Mouse (Mus musculus): ENCODE results near the gene Hcrtr1. TPM values are rescaled to one million over a fixed set of nuclear protein-coding genes. Genes with fewer than 3 reads are reported as not detected.

The Hcrtr1 gene
- 0.27 and 0.28 TPM in 2 replicates for polyA plus RNA-seq (2014; fragmentation: Nextera tagmentation; extraction: Ambion mirVana)

DNA sequence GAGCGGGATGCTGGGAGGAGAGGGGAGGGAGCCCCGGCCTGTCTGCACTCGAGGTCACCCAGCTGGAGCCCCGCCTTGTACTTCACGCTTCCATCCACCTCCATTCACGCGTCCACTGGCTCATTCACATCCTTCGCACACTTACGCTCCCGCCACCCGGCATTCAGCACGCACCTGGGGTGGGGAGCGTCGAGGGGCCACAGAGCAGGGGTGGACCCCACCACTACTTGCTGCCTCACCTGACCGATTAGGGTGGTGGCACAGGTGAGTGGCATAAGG, at the start of gene Hcrtr1:
Gene Hcrtr1, minus strand, starts transcription at position 146 of the 279 bp plus-strand sequence.
- Histone ChIP-seq H3K4me1 (replicated peaks; ENCODE audit: control insufficient read depth, insufficient read depth, low read length) (0 out of 2 replicates have a peak, but pooled peaks cover 3% of the 10 kb centered on the region), H3K9me3 (ENCODE audit: control insufficient read depth, low read length) (no peaks in the 10 kb centered on the region), H3K4me3 (ENCODE audit: low read depth, low read length) (peak within 1 kb of the TSS; percentile 41), H3K4me2 (ENCODE audit: low read depth, low read length, severe bottlenecking) (peak within 1 kb of the TSS; percentile 91), H3K36me3 (ENCODE audit: control insufficient read depth, insufficient read depth, low read length) (no peaks in the 10 kb centered on the region), H3K27me3 (ENCODE audit: control insufficient read depth, insufficient read depth, low read length) (peaks cover 27% of the 10 kb centered on the region), H3K27ac (ENCODE audit: low read depth, low read length) (no peak within 1 kb of the TSS), H3K9ac (ENCODE audit: low read length) (peak within 1 kb of the TSS; percentile 45)
- DNase-seq (ENCODE audit: low spot score) (no peak), ATAC-seq (replicated peaks; ENCODE audit: low FRiP score) (no peak)
- WGBS = 3% methylated on average over 13 of the region's 15 CpGs

DNA sequence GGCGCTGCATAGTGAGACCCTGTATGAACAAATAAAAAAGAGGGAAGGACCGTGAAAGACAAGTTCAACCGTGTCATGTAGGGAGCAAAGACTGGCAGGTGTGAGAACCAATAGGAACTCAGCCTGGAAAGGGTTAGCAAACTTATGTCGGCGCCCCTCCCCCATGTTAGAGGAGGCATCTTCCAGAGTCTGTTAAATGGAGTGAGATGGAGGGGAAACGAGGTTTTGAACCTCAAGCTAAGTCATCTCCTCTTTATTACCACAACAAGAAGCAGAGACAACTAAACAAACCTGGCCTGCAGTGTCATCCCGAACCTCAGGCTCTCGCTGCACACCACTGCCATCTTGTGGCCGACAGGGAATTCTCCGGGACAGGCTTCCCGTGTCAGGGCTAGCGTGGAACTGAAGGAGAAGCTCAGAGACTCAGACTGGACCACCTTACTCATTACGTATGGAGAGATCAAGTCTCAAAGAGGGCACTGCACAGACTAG, 49.7 kb upstream of the Hcrtr1 start:
- no peak for ATAC-seq (replicated peaks; ENCODE audit: low FRiP score)
- no peak overlapping the region; the same call in 1 of the 2 replicates for H3K9ac ChIP-seq (ENCODE audit: low read length)
- no peaks in the 10 kb centered on the region for H3K4me1 ChIP-seq (replicated peaks; ENCODE audit: control insufficient read depth, insufficient read depth, low read length)
- no peaks in the 10 kb centered on the region for H3K27me3 ChIP-seq (ENCODE audit: control insufficient read depth, insufficient read depth, low read length)
- peak; percentile 89 for DNase-seq (ENCODE audit: low spot score)
- H3K4me3 ChIP-seq (ENCODE audit: low read depth, low read length) = peak overlapping the region; percentile 10; the same call in 1 of the 2 replicates
- H3K27ac ChIP-seq (ENCODE audit: low read depth, low read length) = no peak overlapping the region
- WGBS = 3% methylated on average over 13 of the region's 13 CpGs
- H3K36me3 ChIP-seq (ENCODE audit: control insufficient read depth, insufficient read depth, low read length) = no peaks in the 10 kb centered on the region
- H3K9me3 ChIP-seq (ENCODE audit: control insufficient read depth, low read length) = no peaks in the 10 kb centered on the region
- peak overlapping the region; percentile 36; the same call in 1 of the 2 replicates for H3K4me2 ChIP-seq (ENCODE audit: low read depth, low read length, severe bottlenecking)

DNA sequence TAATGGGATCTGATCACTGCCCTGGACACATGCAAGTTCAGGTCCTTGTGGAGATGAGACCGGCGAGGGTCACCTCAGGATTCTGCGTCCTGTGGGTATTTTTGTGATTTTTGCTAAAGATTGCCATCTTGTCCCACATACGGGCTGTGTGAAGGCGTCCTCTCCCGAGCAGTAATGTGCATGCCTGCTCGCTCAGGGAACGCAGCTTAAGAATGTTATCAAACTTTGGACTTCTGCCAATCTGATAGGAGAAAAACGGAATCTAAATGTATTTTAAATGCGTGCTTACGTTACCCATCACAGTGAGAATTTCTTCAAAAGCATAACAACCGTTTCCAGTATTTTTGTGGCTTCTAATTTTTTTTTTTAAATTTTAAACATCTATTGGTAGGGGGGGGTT, 47.7 kb upstream of the Hcrtr1 start:
- no peak overlapping the region for H3K4me3 ChIP-seq (ENCODE audit: low read depth, low read length)
- DNase-seq (ENCODE audit: low spot score) (no peak), ATAC-seq (replicated peaks; ENCODE audit: low FRiP score) (no peak)
- no peak overlapping the region for H3K4me2 ChIP-seq (ENCODE audit: low read depth, low read length, severe bottlenecking)
- H3K9ac ChIP-seq (ENCODE audit: low read length) = no peak overlapping the region
- H3K36me3 ChIP-seq (ENCODE audit: control insufficient read depth, insufficient read depth, low read length) = no peaks in the 10 kb centered on the region
- H3K4me1 ChIP-seq (replicated peaks; ENCODE audit: control insufficient read depth, insufficient read depth, low read length) = no peaks in the 10 kb centered on the region
- no peaks in the 10 kb centered on the region for H3K27me3 ChIP-seq (ENCODE audit: control insufficient read depth, insufficient read depth, low read length)
- no peak overlapping the region for H3K27ac ChIP-seq (ENCODE audit: low read depth, low read length)
- H3K9me3 ChIP-seq (ENCODE audit: control insufficient read depth, low read length) = no peaks in the 10 kb centered on the region
- WGBS = 89% methylated on average over 12 of the region's 12 CpGs

DNA sequence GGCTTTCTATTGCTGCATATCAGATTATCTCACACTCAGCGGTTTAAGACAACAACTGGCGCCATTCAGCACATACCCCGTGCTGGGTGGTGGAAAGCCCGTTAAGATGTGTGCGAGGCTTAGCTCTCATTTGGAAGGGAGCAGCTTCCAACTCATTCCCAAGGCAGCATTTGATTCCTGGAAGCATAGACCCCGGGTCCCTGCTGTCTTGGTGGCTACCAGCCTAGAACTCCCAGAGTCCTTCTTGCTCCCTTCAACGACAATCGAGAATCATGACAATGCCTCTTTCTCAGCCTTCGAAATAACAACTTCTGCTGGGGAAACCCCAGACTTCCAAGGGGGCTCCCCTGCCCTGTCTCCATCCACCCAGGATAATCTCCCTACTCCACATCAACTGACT, 47.3 kb upstream of the Hcrtr1 start:
- H3K36me3 ChIP-seq (ENCODE audit: control insufficient read depth, insufficient read depth, low read length) = no peaks in the 10 kb centered on the region
- H3K27ac ChIP-seq (ENCODE audit: low read depth, low read length) = no peak overlapping the region
- H3K9me3 ChIP-seq (ENCODE audit: control insufficient read depth, low read length) = no peaks in the 10 kb centered on the region
- no peak overlapping the region for H3K9ac ChIP-seq (ENCODE audit: low read length)
- DNase-seq (ENCODE audit: low spot score) (no peak), ATAC-seq (replicated peaks; ENCODE audit: low FRiP score) (no peak)
- H3K4me1 ChIP-seq (replicated peaks; ENCODE audit: control insufficient read depth, insufficient read depth, low read length) = no peaks in the 10 kb centered on the region
- H3K27me3 ChIP-seq (ENCODE audit: control insufficient read depth, insufficient read depth, low read length) = no peaks in the 10 kb centered on the region
- 77% methylated on average over 9 of the region's 9 CpGs for WGBS
- H3K4me2 ChIP-seq (ENCODE audit: low read depth, low read length, severe bottlenecking) = no peak overlapping the region
- no peak overlapping the region for H3K4me3 ChIP-seq (ENCODE audit: low read depth, low read length)

DNA sequence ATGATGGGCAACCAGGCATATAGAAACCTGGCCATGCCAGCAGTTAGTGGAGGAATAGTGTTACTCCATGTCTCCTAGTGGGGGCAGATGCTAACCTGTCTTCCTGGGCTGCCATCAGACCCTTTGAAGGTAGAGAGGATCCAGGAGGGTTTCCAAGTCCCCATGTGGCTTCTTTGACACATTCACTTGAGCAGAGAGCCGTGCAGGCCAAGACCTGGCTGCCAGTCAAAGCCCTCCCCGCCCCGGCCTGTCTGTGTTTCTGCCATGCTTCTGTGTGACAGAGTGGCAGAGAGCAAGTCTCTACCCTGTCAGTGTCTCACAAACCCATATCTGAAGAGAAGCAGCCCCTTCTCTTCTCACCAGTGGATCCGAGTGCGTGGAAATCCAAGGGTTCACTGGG, 44.7 kb upstream of the Hcrtr1 start:
- no peaks in the 10 kb centered on the region for H3K9me3 ChIP-seq (ENCODE audit: control insufficient read depth, low read length)
- H3K9ac ChIP-seq (ENCODE audit: low read length) = no peak overlapping the region
- H3K4me3 ChIP-seq (ENCODE audit: low read depth, low read length) = no peak overlapping the region
- no peaks in the 10 kb centered on the region for H3K4me1 ChIP-seq (replicated peaks; ENCODE audit: control insufficient read depth, insufficient read depth, low read length)
- H3K36me3 ChIP-seq (ENCODE audit: control insufficient read depth, insufficient read depth, low read length) = no peaks in the 10 kb centered on the region
- no peak for ATAC-seq (replicated peaks; ENCODE audit: low FRiP score)
- no peak overlapping the region for H3K27ac ChIP-seq (ENCODE audit: low read depth, low read length)
- H3K4me2 ChIP-seq (ENCODE audit: low read depth, low read length, severe bottlenecking) = no peak overlapping the region
- WGBS = 85% methylated on average over 5 of the region's 5 CpGs
- no peak for DNase-seq (ENCODE audit: low spot score)
- H3K27me3 ChIP-seq (ENCODE audit: control insufficient read depth, insufficient read depth, low read length) = no peaks in the 10 kb centered on the region

DNA sequence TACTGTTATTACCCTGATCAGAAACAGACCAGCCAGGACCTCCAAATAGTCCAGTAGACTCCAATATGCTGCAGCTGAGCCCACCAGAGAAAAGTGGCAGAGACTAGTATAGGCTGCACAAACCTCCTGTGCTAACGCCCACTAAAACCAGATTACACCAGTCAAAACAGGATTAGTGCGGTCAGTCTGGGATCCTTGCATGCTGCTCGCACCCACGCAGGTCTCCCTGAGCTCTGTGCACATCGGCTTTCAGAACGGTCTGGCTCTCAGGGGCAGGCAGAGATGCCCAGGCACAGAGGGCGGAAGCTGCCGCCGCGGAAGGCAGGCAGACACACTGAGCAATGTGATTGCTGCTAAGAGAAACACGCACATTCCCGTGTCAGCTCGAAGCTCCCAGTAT, 43.9 kb upstream of the Hcrtr1 start:
- H3K9ac ChIP-seq (ENCODE audit: low read length) = no peak overlapping the region
- H3K4me1 ChIP-seq (replicated peaks; ENCODE audit: control insufficient read depth, insufficient read depth, low read length) = no peaks in the 10 kb centered on the region
- DNase-seq (ENCODE audit: low spot score) = no peak
- H3K4me3 ChIP-seq (ENCODE audit: low read depth, low read length) = no peak overlapping the region
- no peaks in the 10 kb centered on the region for H3K36me3 ChIP-seq (ENCODE audit: control insufficient read depth, insufficient read depth, low read length)
- ATAC-seq (replicated peaks; ENCODE audit: low FRiP score) = no peak
- no peak overlapping the region for H3K27ac ChIP-seq (ENCODE audit: low read depth, low read length)
- no peak overlapping the region for H3K4me2 ChIP-seq (ENCODE audit: low read depth, low read length, severe bottlenecking)
- no peaks in the 10 kb centered on the region for H3K9me3 ChIP-seq (ENCODE audit: control insufficient read depth, low read length)
- H3K27me3 ChIP-seq (ENCODE audit: control insufficient read depth, insufficient read depth, low read length) = no peaks in the 10 kb centered on the region
- 74% methylated on average over 13 of the region's 13 CpGs for WGBS

DNA sequence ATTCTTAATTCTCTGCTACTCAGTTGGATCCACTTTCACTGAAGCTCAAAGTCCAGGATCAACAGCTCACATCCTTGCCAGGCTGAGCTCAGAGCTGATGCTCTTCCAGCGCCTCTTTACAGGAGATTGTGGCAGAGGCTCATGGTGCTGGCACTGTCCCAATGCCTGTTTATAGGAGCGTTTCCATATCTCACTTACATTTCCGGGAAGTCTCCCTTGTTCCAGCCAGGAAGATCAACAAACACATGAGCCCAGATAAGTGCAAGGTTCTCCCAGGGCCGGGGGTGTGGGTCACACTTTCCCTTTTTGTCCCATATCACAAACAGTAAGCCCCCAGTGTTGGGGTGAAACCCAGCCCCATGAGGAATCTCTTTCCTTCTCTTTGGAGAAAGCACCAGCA, 42.7 kb upstream of the Hcrtr1 start:
- ATAC-seq (replicated peaks; ENCODE audit: low FRiP score) (no peak), DNase-seq (ENCODE audit: low spot score) (no peak)
- Histone ChIP-seq H3K27me3 (ENCODE audit: control insufficient read depth, insufficient read depth, low read length) (no peaks in the 10 kb centered on the region), H3K9me3 (ENCODE audit: control insufficient read depth, low read length) (no peaks in the 10 kb centered on the region), H3K4me3 (ENCODE audit: low read depth, low read length) (no peak overlapping the region), H3K4me1 (replicated peaks; ENCODE audit: control insufficient read depth, insufficient read depth, low read length) (no peaks in the 10 kb centered on the region), H3K4me2 (ENCODE audit: low read depth, low read length, severe bottlenecking) (no peak overlapping the region), H3K27ac (ENCODE audit: low read depth, low read length) (no peak overlapping the region), H3K9ac (ENCODE audit: low read length) (no peak overlapping the region), H3K36me3 (ENCODE audit: control insufficient read depth, insufficient read depth, low read length) (no peaks in the 10 kb centered on the region)
- 84% methylated on average over 4 of the region's 4 CpGs for WGBS

DNA sequence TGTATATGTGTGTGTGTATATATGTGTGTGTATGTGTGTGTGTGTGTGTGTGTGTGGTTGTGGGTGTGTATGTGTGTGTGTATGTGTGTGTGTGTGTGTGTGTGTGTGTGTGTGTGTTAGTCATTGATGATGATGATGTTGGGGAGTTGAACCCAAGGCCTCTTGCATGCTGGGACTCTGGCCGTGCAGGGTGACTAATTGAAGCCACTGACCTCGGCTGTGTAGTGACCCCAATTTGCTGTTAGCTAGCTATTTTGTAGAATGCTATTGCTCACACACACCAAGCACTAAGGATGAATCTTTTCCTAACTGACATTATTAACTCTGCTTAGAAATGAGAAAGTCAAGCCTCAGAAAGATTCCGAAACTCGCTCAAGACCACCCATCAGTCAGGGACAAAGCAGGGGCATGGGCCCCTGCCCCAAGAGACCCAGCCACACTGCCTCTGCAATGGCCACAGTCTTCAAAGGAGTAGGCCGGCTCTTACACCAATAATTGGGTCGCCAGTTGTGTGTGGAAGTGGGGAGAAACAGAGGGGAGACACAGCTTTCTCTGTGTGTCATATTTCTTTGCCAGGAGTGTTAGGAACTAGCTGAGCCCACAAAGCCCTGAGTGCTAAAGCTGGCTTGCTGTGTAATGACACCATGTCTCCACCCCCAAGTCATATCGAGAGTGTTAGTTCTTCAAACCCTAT, 41.9 kb upstream of the Hcrtr1 start:
- DNase-seq (ENCODE audit: low spot score) (no peak), ATAC-seq (replicated peaks; ENCODE audit: low FRiP score) (no peak)
- H3K27ac ChIP-seq (ENCODE audit: low read depth, low read length) = no peak overlapping the region
- no peaks in the 10 kb centered on the region for H3K9me3 ChIP-seq (ENCODE audit: control insufficient read depth, low read length)
- no peaks in the 10 kb centered on the region for H3K36me3 ChIP-seq (ENCODE audit: control insufficient read depth, insufficient read depth, low read length)
- WGBS = 64% methylated on average over 7 of the region's 7 CpGs
- H3K27me3 ChIP-seq (ENCODE audit: control insufficient read depth, insufficient read depth, low read length) = no peaks in the 10 kb centered on the region
- H3K9ac ChIP-seq (ENCODE audit: low read length) = no peak overlapping the region
- H3K4me1 ChIP-seq (replicated peaks; ENCODE audit: control insufficient read depth, insufficient read depth, low read length) = no peaks in the 10 kb centered on the region
- no peak overlapping the region for H3K4me3 ChIP-seq (ENCODE audit: low read depth, low read length)
- no peak overlapping the region for H3K4me2 ChIP-seq (ENCODE audit: low read depth, low read length, severe bottlenecking)

DNA sequence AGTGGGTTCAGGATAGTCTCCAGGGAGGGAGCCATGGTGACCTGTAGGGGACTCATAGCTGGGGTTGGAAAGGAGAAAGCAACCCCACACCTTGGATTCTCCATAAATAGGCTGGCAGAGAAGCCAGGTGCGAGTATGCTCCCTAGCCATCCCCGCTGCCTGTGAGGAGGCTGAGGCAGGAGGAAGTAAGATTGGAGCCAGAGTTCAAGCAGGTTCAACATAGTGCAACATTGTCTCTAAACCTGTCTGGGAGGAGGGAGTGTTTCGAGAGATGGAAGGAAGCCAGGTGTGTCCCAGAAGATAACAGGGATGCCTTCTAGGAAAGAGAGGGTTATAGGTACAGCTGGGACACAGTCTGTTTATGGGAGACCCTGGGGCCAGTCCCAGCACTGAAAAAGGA, 40.7 kb upstream of the Hcrtr1 start:
- H3K36me3 ChIP-seq (ENCODE audit: control insufficient read depth, insufficient read depth, low read length) = no peaks in the 10 kb centered on the region
- no peak for DNase-seq (ENCODE audit: low spot score)
- H3K9ac ChIP-seq (ENCODE audit: low read length) = no peak overlapping the region
- peaks cover 7% of the 10 kb centered on the region; the same call in 1 of the 2 replicates for H3K4me1 ChIP-seq (replicated peaks; ENCODE audit: control insufficient read depth, insufficient read depth, low read length)
- peaks cover 6% of the 10 kb centered on the region; the same call in 1 of the 2 replicates for H3K27me3 ChIP-seq (ENCODE audit: control insufficient read depth, insufficient read depth, low read length)
- H3K27ac ChIP-seq (ENCODE audit: low read depth, low read length) = no peak overlapping the region
- no peaks in the 10 kb centered on the region for H3K9me3 ChIP-seq (ENCODE audit: control insufficient read depth, low read length)
- no peak for ATAC-seq (replicated peaks; ENCODE audit: low FRiP score)
- WGBS = 90% methylated on average over 3 of the region's 3 CpGs
- H3K4me2 ChIP-seq (ENCODE audit: low read depth, low read length, severe bottlenecking) = no peak overlapping the region
- no peak overlapping the region for H3K4me3 ChIP-seq (ENCODE audit: low read depth, low read length)

All from forebrain, embryonic 11.5 days (tissue).